Mouse (Mus musculus): ENCODE results near the gene Ptpn4. TPM values are rescaled to one million over a fixed set of nuclear protein-coding genes. Genes with fewer than 3 reads are reported as not detected.

The Ptpn4 gene
- total RNA-seq, 4 experiments from 2014 or later = 25.1 to 40.3 (median 31.1) TPM

- DNase-seq (ENCODE audit: low spot score) = no peak
Measured at GRCm38 (mm10) chr1:119641090-119641812, 196.2 kb downstream of the Ptpn4 start.

- no peak for DNase-seq (ENCODE audit: low spot score)
Measured at GRCm38 (mm10) chr1:119640006-119640405, 197.4 kb downstream of the Ptpn4 start.

GRCm38 (mm10) chr1:119637188-119638023 lies 200.0 kb downstream of the Ptpn4 start:
- no peak for DNase-seq (ENCODE audit: low spot score)

GRCm38 (mm10) chr1:119634746-119635145 lies 202.7 kb downstream of the Ptpn4 start:
- DNase-seq (ENCODE audit: low spot score) = no peak

GRCm38 (mm10) chr1:119630428-119630827 lies 207.0 kb downstream of the Ptpn4 start:
- DNase-seq (ENCODE audit: low spot score) = no peak

GRCm38 (mm10) chr1:119626837-119627236 lies 210.6 kb downstream of the Ptpn4 start:
- no peak for DNase-seq (ENCODE audit: low spot score)

GRCm38 (mm10) chr1:119624444-119624843 lies 213.0 kb downstream of the Ptpn4 start:
- no peak for DNase-seq (ENCODE audit: low spot score)

- no peak for DNase-seq (ENCODE audit: low spot score)
Measured at GRCm38 (mm10) chr1:119605396-119605795, 232.0 kb downstream of the Ptpn4 start.

Other genes with a start within 250 kb of the Ptpn4 start
- gene Epb41l5, start 188.6 kb downstream of the Ptpn4 start, total RNA-seq (2022) = 1 to 10 TPM; 5.4 to 7.5 (median 5.8) TPM
- 10 to 100 TPM in 2 of 4 experiments, 1 to 10 TPM in 2; 9.6 to 12.2 (median 10.4) TPM for gene Tmem177, start 75.6 kb upstream of the Ptpn4 start, total RNA-seq (2022)
- gene Cfap221, start 159.6 kb upstream of the Ptpn4 start, total RNA-seq (2022) = not detected
- not detected for gene Sctr, start 169.3 kb upstream of the Ptpn4 start, total RNA-seq (2022)
- gene Tmem37, start 236.5 kb upstream of the Ptpn4 start, total RNA-seq (2022) = 1 to 10 TPM; 6.3 to 8.5 (median 7.1) TPM

Measured in heart, adult 8-10 months (tissue).